ENCODE assay signal across 8 mouse cellular contexts in genomic region chr1:36064861-36065760, GRCm38 (mm10). TPM values are rescaled to one million over a fixed set of nuclear protein-coding genes. Genes with fewer than 3 reads are reported as not detected.
DNase-seq lines count a peak whose midpoint lies in the region; ATAC-seq and TF ChIP-seq lines count a peak whose summit lies in the region.

No protein-coding gene starts in this region.

- H3K27me3 ChIP-seq in embryonic facial prominence, embryonic 10.5 days (replicated peaks; ENCODE audit: low read depth, poor library complexity, severe bottlenecking) = peaks cover 34% of the 10 kb centered on the region
- H3K27me3 ChIP-seq in intestine, postnatal 0 days (replicated peaks; ENCODE audit: control insufficient read depth, insufficient read depth, low read length) = no peaks in the 10 kb centered on the region
- no peaks in the 10 kb centered on the region for H3K27me3 ChIP-seq in midbrain, embryonic 11.5 days (ENCODE audit: control insufficient read depth, insufficient read depth, low read length)

- peak; percentile 96 for DNase-seq in adrenal gland, postnatal 14 days
- peak; percentile 94 for DNase-seq in embryonic facial prominence, embryonic 10.5 days (ENCODE audit: low spot score)
- DNase-seq in left cerebral cortex, postnatal 4 days = peak; percentile 93
- DNase-seq in midbrain, embryonic 11.5 days (ENCODE audit: low spot score, missing footprints) = peak; percentile 99
- peak; percentile 93 for DNase-seq in right cerebral cortex, postnatal 4 days
- peak; percentile 87 for DNase-seq in yolk sac, embryonic 10.5 days (ENCODE audit: low spot score)

- WGBS in embryonic facial prominence, embryonic 10.5 days = under 1% methylated on average over 24 of the region's 24 CpGs
- WGBS in intestine, postnatal 0 days = 2% methylated on average over 24 of the region's 24 CpGs
- WGBS in midbrain, embryonic 11.5 days = under 1% methylated on average over 24 of the region's 24 CpGs

- no peaks in the 10 kb centered on the region for H3K9me3 ChIP-seq in embryonic facial prominence, embryonic 10.5 days
- no peaks in the 10 kb centered on the region for H3K9me3 ChIP-seq in intestine, postnatal 0 days (ENCODE audit: control insufficient read depth)
- no peaks in the 10 kb centered on the region for H3K9me3 ChIP-seq in midbrain, embryonic 11.5 days (ENCODE audit: control insufficient read depth, low read length)

- peak overlapping the region; percentile 61 for H3K4me2 ChIP-seq in intestine, postnatal 0 days (replicated peaks; ENCODE audit: low read depth)
- H3K4me2 ChIP-seq in midbrain, embryonic 11.5 days = peak overlapping the region; percentile 37

- H3K4me1 ChIP-seq in embryonic facial prominence, embryonic 10.5 days = peaks cover 67% of the 10 kb centered on the region
- peaks cover 10% of the 10 kb centered on the region; the same call in 1 of the 2 replicates for H3K4me1 ChIP-seq in intestine, postnatal 0 days (replicated peaks; ENCODE audit: control insufficient read depth, insufficient read depth, low read length)
- peaks cover 36% of the 10 kb centered on the region for H3K4me1 ChIP-seq in midbrain, embryonic 11.5 days (ENCODE audit: control insufficient read depth, insufficient read depth, low read length)

- H3K27ac ChIP-seq in embryonic facial prominence, embryonic 10.5 days (replicated peaks) = peak overlapping the region; percentile 85
- no peak overlapping the region for H3K27ac ChIP-seq in intestine, postnatal 0 days (ENCODE audit: low read depth, low read length)
- H3K27ac ChIP-seq in midbrain, embryonic 11.5 days (ENCODE audit: low read depth, low read length) = peak overlapping the region; percentile 32

- intact Hi-C loops in left cerebral cortex, postnatal 4 days (cut with DNase I) = loop anchor here (5.0 to 10.0 kb wide), 2 partner anchors 1030 to 1173 kb away; no protein-coding TSS in a partner anchor

- peak; percentile 66 for ATAC-seq in granulocyte monocyte progenitor cell, adult 5-6 weeks (replicated peaks; ENCODE audit: poor library complexity, severe bottlenecking)
- no peak for ATAC-seq in intestine, postnatal 0 days
- peak; percentile 65 for ATAC-seq in midbrain, embryonic 11.5 days (ENCODE audit: low FRiP score)

- no peak overlapping the region for H3K9ac ChIP-seq in intestine, postnatal 0 days (ENCODE audit: low read depth, low read length)
- H3K9ac ChIP-seq in midbrain, embryonic 11.5 days (ENCODE audit: low read length) = peak overlapping the region; percentile 45

- TF ChIP-seq CTCF in intestine, postnatal 0 days (IDR thresholded peaks at IDR 0.05; ENCODE audit: low read depth) = peak; percentile 95

- no peaks in the 10 kb centered on the region for H3K36me3 ChIP-seq in embryonic facial prominence, embryonic 10.5 days (replicated peaks)
- no peaks in the 10 kb centered on the region for H3K36me3 ChIP-seq in intestine, postnatal 0 days (ENCODE audit: control insufficient read depth, insufficient read depth)
- no peaks in the 10 kb centered on the region for H3K36me3 ChIP-seq in midbrain, embryonic 11.5 days (ENCODE audit: control insufficient read depth, insufficient read depth, low read length)

- H3K4me3 ChIP-seq in embryonic facial prominence, embryonic 10.5 days = peak overlapping the region; percentile 48
- H3K4me3 ChIP-seq in intestine, postnatal 0 days (ENCODE audit: low read depth, low read length) = peak overlapping the region; percentile 10; the same call in 1 of the 2 replicates
- 0 out of 2 replicates have a peak overlapping the region, but pooled peaks have one; percentile 3 for H3K4me3 ChIP-seq in midbrain, embryonic 11.5 days (ENCODE audit: low read depth, low read length)

RNA-seq across cellular contexts. Expression of gene Hs6st1, which starts 3.1 kb away (rescaled TPM):
- total RNA-seq in adrenal gland, postnatal 14 days (2021) = 71.6 and 89.0 TPM in 2 replicates
- 3.9 and 4.5 TPM in 2 replicates for polyA plus RNA-seq in embryonic facial prominence, embryonic 10.5 days (2016; fragmentation: Nextera tagmentation; extraction: Ambion mirVana)
- 10.3 and 11.5 TPM in 2 replicates for total RNA-seq in granulocyte monocyte progenitor cell, adult 5-6 weeks (2014; fragmentation: Nextera tagmentation)
- total RNA-seq in granulocyte monocyte progenitor cell, adult 5-6 weeks (2017) = 6.5 and 8.9 TPM in 2 replicates
- 6.4 and 6.7 TPM in 2 replicates for polyA plus RNA-seq in intestine, postnatal 0 days (2015; fragmentation: Nextera tagmentation; extraction: Ambion mirVana)
- 10 to 100 TPM; 88.1 to 90.1 TPM for total RNA-seq in left cerebral cortex, postnatal 4 days (2021)
- 16.7 and 20.3 TPM in 2 replicates for polyA plus RNA-seq in midbrain, embryonic 11.5 days (2014; fragmentation: Nextera tagmentation; extraction: Ambion mirVana)
